Mouse (Mus musculus) c-Kit-positive CD71-negative TER-119-negative erythroid progenitor cells, embryonic 14.5 days (primary cell): ENCODE measurements at regions not wholly inside any gene's neighbourhood (a gene's known extent, or its start where the extent isn't known, plus 50 kb on each side); places are given as distances from the start of the nearest gene placed in this dataset.

Experiments used
- DNase-seq: peaks from one replicate; pipeline ENCODE4 v3.0.0-alpha.2; 2013; ENCODE audit warnings: low read depth

DNA sequence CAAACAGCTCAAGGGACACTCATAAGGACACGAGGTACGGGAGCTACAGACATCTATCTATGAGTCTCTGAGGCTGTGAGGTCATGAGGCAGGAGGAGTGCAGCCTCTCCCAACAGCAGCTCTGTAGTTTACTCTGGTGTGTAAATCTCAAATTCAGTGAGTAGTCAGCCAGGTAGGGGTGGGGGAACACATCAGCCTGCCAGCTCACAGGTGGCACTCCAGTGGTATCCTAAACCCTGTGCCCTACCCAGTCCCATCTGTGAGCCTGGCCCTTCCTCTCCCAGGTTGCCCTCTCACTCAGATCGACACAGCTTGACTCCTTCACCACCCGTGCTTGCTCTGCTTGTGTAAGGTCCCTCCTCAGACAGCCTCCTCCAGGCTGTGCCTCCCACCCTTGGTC lies 202.2 kb downstream of the Sipa1l2 start:
- DNase-seq = no peak

DNA sequence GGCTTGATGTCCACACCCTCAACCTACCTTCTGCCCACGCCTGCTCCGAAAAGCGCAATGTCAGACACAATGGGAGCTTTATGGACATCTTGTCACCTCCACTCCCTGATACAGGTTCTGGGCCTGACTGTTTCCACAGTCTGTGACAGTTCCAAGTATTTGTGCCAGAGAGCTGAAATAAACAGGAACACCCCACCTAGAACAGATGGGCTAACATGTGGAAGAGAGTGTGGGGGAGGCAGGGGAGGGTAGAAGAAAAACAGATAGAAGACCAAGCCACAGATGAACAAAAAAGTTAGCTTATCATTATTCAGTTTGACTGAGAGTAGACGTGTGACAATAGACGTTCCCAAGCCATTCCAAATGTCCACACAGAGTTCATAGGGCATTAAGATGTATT lies 204.6 kb downstream of the Sipa1l2 start:
- DNase-seq = no peak

DNA sequence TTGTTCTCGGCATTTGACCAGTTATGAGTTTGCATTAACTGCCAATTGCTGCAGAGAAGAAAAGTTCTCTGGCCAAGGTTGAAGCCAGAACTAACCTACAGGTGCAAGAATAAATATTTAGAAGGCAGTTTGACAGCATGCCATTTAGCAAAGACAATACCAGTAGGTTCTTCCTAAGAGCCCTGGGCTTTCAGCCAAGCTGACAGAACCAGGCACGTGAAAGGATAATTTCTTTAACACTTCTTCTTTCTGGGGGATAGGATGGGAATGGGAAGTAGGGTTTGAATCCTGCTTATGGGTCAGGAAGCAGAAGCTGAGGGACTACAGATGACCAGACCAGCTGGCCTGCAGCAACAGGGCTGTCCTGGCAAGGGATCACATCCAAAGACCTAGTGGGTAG lies 210.2 kb downstream of the Sipa1l2 start:
- no peak for DNase-seq

DNA sequence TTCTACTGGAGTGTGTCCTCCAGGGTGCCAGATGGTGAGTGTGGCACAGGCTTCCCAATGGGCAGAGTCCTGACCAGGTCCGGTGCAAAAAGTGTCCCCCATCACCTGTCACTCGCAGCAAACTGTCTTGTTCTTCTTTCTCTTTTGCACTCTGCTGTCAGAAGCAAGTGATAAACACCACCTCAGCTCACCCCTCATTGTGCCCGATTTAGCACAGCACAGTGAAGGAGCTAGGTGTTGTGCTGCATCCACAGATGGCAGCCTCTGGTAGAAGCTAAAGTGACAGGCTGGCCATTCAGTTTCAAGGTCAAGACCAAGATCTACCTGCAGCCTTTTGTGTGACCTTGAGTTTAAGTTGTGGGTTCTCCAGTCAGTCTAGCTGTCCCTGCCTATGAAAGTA lies 211.8 kb downstream of the Sipa1l2 start:
- DNase-seq = no peak

DNA sequence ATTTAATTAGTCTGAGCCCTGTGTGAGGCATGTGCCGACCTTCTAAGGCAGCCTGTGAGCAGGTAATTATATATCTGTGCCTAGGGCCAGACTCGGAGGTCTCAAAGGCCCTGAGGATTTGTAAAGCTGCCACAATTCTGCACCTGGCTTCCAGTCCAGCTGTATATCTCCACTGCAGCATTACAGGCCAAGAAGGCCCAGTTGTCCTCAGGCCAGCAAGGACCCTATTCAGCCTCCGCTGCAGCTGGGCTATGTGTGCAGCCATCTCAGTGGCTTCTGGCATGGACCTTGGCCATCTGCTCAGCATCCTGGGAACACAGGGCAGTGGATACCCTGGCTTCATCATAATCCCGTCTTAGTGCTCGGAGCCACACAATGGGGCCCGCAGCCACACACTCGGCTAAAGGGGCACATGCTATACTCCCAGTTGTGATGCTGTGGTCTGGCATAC lies 214.5 kb downstream of the Sipa1l2 start:
- DNase-seq = no peak

DNA sequence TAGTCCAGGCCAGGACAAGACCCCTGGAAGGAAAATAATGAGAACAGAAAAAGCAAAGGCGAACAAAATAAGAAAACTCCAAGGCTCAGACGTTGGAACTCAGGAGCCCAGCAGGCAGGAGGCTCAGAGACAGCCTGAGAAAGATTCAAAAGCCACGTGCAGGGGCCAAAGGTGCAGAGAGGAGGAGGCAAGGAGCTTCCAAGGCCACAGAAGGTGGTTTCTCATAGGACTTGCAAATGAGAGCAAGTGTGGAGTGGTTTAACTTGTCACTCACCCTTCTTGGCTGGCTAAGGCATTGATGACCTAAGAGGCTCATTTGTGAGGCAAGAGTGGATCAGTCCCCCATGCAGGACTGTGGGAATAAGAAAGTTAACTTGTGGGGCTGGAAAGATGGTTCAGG lies 217.3 kb downstream of the Sipa1l2 start:
- no peak for DNase-seq

DNA sequence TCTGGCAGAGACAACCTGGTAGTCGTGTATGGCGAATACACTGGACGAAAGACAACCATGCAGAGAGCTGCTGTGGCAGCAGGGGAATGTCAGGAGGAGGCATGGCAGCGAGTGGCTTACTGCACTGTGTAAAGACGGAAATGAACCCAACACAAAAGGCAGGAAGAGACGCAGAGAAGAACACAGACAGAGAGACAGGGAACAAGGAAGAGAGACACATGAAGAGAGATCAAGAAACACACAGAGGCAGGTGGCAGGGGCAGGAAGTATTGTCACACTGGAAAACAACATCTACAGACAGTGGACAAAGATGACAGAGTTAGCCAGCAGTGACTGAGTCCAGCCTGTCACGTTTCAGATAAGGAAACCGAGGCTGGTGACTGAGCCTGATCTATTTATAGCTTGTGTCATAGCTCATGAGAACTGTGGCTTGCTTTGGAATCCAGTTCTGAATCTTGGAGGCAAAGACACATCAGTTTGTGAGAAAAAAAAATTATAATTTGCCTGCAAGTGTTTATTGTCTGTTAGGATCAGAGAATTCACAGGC lies 218.0 kb downstream of the Sipa1l2 start:
- DNase-seq = no peak

DNA sequence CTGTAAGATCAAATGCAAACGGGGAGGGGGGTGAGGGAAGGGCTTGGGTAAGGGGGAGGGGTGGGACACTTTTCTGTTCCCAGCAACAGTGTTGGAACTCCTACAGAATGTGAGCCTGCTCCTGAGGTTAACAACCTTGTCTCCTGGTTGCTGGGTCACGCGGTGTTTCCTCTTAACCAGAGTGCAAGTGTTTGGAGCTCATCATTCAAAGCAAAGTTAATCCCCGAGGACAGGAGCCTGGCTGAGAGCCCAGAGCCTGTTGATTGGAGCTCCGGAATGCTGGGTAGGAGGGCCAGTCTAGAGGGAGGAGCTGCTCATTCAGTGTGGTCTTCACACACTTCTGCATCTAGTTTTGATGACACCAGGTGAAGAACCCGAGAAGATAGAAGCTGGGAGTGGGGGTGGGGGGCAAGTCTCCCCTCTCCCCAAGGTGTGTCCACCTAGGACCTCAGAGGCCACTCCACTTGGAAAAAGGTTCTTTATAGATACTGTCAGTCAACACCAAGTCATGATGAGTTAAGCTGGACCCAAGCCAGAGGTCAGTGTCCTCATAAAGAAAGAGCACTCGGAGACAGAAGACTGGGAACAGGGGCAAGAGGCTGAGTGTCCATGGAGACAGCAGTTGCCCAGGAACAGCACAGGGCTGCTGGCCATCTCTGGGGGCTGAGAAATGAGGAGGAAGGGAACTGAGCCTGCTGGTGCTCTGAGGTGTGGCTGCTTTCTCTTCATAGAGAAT lies 220.2 kb downstream of the Sipa1l2 start:
- no peak for DNase-seq

DNA sequence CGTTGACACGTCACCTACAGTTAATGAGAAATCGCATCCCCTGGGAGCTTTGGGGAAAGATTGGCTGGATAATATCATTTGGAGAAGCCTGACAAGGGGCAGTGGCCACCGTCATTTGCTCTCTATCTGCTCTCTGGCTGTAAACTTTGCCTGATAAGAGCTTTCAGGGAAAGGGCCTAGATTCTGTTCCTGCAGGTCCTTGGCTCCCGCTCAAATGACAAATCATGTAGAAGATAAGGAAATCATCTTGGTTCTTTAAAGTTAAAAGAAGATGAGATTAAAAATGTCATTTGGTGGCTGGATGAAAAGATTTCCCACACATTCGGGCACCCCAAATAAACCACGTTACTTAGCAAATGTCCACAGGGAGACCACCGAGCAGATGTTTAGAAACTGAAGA lies 223.4 kb downstream of the Sipa1l2 start:
- DNase-seq = no peak

DNA sequence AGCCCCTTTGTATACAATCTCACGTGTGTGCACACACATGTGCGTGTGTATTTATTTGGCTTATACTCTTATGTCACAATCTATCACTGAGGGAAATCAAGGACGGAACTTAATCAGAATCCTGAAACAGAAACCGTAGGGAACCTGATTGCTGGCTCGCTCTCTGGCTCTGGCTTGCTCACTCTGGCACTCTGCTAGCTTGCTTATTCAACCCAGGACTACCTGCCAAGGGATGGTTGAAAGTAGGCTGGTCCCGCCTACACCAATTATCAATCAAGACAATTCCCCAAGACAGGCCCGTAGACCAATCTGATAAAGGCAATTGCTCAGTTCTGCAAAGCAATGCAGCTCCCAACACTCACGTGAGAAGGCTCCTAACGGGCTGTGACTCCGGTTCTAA lies 224.0 kb downstream of the Sipa1l2 start:
- DNase-seq = no peak

DNA sequence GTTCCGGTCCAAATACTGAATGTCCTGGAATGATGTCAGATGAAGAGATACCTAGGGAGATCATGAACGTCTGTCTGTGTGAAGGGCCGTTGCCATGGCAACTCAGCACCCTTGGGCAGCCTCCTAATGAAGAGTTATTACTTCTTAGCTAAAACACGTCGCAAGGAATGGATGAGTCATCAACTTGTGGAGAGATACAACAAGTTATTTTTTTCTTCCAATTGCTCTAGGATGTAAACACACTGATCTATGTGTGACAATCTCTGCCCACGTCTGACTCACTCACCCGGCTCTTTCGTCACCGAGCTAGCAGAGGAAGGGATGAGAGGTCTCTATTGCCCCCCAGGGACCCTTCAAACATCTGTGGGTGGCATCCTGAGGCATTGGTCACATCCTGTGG lies 225.7 kb downstream of the Sipa1l2 start:
- DNase-seq = peak; percentile 48

DNA sequence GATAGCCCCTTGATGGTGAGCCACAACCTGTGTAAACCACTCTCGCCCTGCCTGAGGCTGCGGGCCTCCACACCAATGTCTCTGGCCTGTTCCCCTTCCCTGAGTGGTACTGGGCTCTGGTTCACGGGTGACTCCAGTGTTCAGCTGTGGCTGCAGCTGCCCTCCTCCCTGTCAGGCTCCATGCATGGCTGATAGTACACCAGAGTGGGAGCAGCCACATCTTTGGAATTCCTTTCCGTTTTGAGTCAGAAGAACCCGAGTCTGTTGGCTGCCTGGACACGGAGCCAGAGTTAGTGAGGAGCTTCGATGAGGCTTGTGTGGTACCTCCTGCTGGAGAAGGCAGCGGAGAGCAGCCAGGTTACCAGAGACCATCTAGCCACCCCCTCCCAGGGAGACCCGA lies 227.1 kb downstream of the Sipa1l2 start:
- no peak for DNase-seq

DNA sequence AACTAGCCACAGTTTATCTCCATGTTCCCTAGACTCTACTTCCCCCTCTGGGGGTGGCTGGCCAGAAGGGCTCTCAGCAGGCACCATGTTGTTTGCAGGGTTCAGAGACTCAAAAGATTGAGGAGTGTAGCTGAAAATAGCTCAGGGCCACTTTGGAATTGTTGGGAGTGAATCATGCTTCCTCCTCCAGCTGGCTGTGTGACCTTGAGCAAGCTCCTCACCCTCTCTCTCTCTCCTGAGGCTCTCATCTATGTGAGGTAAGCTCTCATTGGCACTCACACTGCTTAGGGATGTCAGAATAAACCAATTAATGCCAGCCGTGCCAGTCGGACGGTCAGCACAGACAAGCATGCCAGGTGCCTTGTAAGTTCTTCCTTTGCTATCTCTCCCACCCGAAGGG lies 228.0 kb downstream of the Sipa1l2 start:
- no peak for DNase-seq

DNA sequence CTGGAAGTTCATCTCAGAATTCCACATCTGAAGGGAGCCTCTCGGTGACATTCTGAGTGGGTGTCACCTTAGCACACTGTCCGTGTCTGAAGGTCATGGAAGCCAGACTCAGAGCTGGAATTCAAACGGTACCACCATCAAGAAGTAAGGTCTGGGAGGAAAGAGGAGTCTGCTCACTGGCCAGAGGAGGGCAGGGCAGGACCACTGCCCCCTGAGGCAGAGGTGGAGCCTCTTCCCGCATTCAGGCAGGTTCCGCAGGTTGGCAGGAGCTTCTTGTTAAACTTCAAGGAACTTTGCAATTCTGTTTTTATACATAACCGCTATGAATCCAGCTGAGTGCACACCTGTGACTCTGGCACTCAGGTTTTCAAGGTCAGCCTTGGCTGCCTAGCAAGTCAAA lies 231.4 kb downstream of the Sipa1l2 start:
- DNase-seq = no peak

DNA sequence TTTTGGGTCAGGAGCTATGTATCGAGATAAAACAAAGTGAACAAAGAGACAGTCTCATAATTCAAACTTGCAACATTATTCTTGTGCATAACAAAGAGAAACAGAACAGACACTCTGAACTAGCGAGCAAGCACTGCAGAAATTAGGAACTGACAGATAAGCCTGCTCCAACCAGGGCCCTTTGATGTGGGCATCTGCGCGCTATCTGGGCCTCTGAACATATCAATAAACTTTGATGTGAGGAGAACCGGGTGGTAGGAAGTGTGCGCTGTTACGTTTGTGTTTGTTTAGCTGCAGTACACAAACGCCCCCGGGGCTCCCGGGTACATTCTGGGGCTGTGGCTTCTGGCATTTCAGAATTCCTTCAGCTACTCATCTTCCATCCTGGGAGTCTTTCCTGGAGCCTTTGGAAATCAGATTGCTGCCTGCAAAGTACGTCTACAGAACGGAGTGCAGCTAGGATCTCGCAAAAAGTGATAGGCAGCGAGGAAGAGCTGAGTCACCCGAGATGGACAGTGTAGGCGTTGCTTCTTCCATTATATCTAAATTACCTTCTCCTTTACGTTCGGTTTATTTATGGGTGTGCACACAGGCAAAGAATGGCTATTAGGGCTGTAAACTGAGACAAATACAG lies 232.0 kb downstream of the Sipa1l2 start:
- DNase-seq = no peak

DNA sequence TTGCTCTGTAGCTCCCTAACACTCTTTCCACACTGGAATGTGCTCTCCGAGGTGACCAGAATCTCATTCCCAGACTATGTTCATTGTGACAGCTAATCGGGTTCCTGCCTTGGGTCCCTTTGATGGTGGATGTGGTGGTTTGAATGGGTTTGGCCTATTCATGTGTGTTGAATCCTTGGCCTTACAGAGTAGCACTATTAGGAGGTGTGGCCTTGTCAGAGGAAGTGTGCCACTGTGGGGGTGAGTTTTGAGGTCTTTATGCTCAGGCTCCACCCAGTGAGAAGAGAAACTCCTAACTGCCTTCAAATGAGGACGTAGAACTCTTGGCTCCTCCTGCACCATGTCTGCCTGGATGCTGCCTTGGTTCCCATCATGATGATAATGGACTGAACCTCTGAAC lies 232.8 kb downstream of the Sipa1l2 start:
- no peak for DNase-seq

DNA sequence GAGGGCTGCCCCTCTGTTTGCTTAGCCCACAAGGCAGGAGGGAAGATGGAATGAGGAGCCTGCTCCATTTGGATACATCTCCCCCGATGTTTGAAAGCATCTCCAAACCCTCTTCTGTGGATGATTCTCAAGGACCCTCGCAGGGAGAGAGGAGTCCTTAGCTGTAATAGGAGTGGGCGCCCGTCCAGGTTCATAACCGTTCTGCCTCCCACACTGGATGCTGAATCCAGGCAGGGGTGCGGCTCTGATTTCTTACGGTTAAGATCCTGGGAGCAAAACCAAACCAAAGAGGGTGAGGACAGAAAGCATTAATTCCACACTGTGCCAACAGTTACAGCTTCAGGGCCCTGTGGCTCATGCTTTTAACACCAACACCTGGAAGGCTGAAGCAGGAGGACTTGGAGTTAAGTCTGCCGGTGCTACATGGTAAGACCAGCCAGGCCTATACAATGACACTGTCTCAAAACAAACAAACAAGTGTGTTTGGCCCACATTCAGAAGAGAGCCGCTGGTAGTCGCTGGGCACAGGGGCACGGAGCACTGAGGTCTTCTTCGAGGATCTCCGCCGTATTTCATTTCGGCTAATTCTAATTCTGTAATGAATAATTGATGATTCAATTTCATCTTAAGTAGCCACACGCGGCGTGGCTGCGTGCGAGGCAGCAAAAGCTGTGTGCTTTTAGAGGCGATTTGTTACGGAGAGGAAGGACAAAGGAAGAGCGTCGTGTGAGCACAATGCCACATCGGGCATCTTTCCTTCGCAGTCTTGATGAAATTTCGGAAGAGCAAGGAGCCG lies 233.8 kb downstream of the Sipa1l2 start:
- DNase-seq = no peak

DNA sequence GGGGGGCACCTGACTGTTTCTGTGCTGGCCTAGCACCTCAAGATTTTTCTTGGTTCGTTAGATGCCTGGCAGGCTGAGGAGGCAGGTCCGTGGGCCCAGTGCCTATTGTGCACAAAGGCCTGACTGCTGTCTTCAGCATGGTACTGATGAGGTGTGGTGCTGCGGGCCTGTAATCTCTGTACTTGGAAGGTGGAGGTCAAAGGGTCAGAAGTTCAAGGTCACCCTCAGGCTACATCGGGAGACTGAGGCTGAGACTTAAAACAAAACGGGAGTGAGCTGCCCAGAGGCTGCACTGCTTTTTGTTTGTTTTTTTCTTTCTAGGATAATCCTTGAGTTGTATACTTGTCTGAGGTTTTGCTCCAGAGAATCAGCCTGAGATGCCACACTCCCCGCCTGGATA lies 234.4 kb downstream of the Sipa1l2 start:
- no peak for DNase-seq

DNA sequence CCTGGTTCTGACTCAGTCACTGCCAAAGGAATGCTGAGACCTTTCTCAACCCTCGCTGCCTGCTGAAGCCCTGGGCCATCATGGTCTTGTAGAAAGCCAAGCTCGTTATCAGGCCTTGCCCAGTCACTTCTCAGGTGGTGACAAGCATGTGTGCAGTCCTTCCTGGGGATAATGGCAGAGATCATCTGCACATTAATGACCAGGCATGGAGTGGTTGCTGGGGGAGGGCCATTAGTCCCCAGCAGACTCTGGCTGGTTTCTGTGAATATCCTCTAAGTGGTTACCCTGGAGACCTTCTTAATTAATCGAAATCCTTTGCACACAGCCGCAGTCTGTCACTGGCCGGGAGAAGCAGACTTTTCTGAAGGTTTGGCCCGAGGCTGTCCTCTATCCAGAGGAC lies 239.0 kb downstream of the Sipa1l2 start:
- no peak for DNase-seq

DNA sequence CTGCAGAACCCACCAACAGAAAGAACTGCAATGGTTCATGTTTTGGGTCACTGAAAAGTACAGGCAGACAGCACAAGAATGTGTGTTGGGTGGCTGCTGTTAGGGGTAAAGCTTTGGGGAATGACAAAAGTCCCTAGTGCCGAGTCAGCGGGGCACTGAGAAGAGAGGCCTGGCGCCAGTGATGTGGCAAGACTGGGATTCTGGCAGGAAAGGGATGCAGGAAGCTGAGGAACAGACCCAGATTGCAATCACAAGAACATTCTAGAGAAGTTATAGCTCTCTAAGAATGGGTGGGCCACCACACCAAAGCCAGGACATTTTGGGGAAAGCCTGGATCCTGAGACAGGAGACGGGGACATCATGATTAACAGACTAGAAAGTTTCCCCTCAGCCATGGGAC lies 241.0 kb downstream of the Sipa1l2 start:
- DNase-seq = no peak

DNA sequence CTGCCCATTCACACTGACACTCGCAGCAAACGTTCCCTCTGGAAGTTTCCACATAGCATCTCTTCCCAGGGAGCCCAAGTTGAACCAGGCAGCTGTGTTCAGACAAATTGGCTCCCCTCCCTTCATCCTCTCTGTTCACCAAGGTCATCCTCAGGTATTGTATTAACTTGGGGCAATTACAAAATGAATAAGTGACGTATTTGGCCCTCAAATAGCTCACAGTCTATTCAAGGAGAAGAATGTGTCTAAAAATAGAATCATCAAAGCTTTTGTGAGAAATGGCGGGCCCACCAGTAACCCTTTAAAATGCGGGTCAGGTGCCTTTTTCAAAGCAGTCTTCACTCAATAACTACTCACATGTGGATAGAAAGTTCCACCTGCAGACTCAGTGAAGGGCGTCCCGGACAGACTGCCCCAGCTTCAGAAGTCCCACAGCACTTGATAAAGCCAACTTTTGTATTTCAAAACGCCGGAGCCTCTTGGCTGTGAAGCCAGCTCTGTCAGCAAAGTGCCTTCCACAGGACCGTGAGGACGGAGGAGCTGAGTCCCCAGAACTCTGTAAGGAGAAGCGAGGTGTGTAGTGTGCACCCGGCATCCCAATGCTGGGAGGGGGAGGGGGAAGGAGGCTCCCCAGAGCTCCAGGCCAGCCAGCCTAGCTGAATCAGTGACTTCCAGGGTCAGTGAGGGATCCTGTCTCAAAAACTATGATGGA lies 241.9 kb downstream of the Sipa1l2 start:
- no peak for DNase-seq

DNA sequence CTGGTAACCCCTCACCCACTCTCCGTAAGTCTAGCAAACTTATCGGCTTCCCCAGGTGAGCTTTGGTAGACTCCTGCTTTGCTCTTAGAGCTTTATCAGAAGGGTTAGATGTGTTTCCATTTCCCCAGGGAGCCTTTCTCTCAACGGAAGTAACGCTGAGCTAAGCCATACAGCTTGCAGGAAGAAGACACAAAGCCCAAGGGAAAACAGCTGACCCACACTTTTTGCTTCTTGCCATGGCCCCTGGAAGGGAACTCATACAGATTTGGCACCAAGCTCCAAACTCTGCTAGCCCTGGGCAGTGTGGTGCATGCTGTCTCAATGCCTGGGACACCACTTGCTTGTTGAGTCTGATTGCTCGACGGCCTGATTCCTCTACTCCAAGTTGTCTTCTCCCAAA lies 242.6 kb downstream of the Sipa1l2 start:
- no peak for DNase-seq
